Mouse (Mus musculus) testis, adult 2 months (tissue): Measurements from ENCODE around the gene Gm49396.

Source experiments
- CTCF ChIP-seq: fragments of 200-500 bp; IDR thresholded peaks from 2 replicates; pipeline ENCODE4 v1.5.1; 2012; ENCODE audit warnings: low read depth, mild to moderate bottlenecking, inconsistent platforms, low read length, moderate library complexity; ENCODE audit not compliant: control insufficient read depth, insufficient read depth, insufficient replicate concordance
- POLR2A ChIP-seq: fragments of 200-500 bp; IDR thresholded peaks from 2 replicates; pipeline ENCODE4 v1.6.1; 2012; ENCODE audit warnings: low read depth, mild to moderate bottlenecking, inconsistent platforms, low read length, moderate library complexity; ENCODE audit not compliant: control insufficient read depth

DNA sequence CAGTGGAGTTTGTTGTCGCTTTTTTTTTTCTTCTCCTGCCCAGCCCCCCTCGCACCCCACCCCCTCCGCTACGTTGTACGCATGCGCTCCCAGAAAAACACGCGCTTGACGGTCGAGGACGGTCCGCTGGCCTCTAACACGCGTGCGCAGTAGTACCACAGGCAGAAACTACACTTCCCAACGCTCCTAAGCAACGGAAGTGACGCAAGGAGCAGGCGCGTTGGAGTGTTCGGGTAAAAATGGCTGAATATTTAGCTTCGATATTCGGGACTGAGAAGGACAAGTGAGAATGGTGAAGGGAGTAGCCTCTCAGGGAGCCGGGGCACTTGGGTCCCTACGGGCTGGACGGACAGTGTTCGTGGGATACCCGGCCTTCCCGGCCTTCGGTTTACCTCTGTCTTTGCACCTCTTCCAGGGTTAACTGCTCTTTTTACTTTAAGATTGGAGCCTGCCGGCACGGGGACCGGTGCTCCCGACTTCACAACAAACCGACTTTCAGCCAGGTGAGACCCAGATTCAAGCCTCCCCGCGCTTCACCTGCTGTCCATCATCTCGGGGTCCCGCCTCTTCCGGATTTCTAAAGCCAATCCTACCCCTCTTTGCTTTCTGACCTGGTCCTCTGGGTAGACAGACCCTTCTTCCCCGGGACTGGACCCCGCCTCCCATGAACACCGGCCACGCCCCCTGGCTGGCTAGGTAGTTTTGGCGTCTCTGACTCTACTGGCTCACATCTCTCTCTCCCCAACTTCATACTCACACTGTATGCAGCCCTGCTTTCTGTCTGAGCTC lies at the start of gene Gm49396, which contains the start of the genes U2af1l4 and Psenen:
- TF ChIP-seq POLR2A = peak; percentile 49; the same call in 1 of the 2 replicates
- no peak for TF ChIP-seq CTCF
